Mouse (Mus musculus): ENCODE results near the gene Fkbp11.

DNA sequence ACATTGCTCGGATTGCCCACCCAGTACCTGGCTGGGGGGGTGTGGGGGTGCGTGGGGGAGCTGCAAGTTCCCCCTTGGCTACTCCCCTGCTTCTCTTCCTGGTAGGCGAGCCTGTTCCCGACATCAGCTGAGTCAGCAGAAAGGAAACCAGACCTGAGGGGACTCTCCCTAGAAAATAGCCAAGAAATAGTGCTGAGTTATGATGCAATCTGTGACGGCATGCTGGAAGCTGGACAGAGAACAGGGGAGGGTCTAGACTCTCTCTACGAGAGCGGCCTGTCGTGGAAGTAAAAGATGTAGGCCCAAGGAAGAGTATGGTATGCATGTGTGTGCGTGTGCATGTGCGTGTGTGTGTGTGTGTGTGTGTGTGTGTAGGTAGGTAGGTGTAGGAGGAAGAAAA is 44.8 kb downstream of the Fkbp11 start:
- TF ChIP-seq POLR2A (IDR thresholded peaks at IDR 0.05; ENCODE audit: borderline replicate concordance, insufficient read depth, low read length): no peak
- no peak for TF ChIP-seq CTCF (IDR thresholded peaks at IDR 0.05; ENCODE audit: borderline replicate concordance, insufficient read depth, low read depth, low read length)
